Mouse (Mus musculus) lung, adult 2 months (tissue): ENCODE results near the gene Ghrh. TPM values are rescaled to one million over a fixed set of nuclear protein-coding genes. Genes with fewer than 3 reads are reported as not detected.

Experiments
- DNase-seq: peaks from one replicate; pipeline ENCODE4 v3.0.0; 2022
- H3K4me1 ChIP-seq: fragments of 200-500 bp; 2 replicates; pipeline ENCODE4 v1.6.1; 2011; ENCODE audit warnings: low read length; ENCODE audit not compliant: control insufficient read depth, insufficient read depth
- H3K4me3 ChIP-seq: fragments of 200-500 bp; replicated peaks from 2 replicates; pipeline ENCODE3; 2011; ENCODE audit warnings: low read depth, mild to moderate bottlenecking, control low read depth, low read length; ENCODE audit errors: extremely low read depth
- CTCF ChIP-seq: fragments of 200-500 bp; IDR thresholded peaks from 2 replicates; pipeline ENCODE4 v1.5.1; 2011; ENCODE audit warnings: mild to moderate bottlenecking, low read length, control low read depth; ENCODE audit not compliant: insufficient read depth
- POLR2A ChIP-seq: fragments of 200-500 bp; IDR thresholded peaks from 2 replicates; pipeline ENCODE4 v1.6.1; 2011; ENCODE audit warnings: low read depth, mild to moderate bottlenecking, control low read depth, low read length, borderline replicate concordance; ENCODE audit errors: extremely low read depth
- WGBS: fragments of 180-500 bp; shearing (Covaris S2); methylation state at CpG from one replicate; pipeline ENCODE4 v1.1.7; 2018; 5-methylcytosine and 5-hydroxymethylcytosine counted together
- polyA plus RNA-seq: library from polyadenylated mRNA; depleted of rRNA; stranded (reverse); fragments of >200 nt; gene quantifications from 2 replicates; pipeline ENCODE4 v1.2.3, GENCODE M21; 2012

Ghrh gene
- polyA plus RNA-seq, 1 experiment: not detected

DNA sequence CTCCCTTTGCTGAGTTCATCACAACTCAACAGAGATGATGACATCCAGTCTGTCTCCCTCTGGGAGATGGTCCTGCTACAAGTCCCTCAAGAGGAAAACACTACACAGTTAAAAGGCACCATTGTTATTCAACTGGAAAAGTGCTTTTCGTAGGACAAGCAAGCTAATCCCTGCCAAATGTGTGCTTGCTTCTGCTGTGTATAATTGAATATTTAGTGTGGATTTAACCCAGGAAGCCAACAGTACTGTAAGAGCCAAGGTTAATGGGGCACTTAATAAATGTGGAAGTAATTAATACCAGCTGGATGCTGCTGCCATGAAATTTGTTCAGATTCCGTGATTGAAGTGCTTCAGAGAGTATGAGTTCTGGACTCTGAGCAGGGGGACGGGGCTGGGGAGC, 6.8 kb upstream of the Ghrh start:
- Histone ChIP-seq H3K4me1 (no peaks in the 10 kb centered on the region), H3K4me3 (no peak overlapping the region)
- 74% methylated on average over 3 of the region's 3 CpGs for WGBS
- no peak for DNase-seq
- TF ChIP-seq CTCF (no peak), POLR2A (no peak)

GRCm38 (mm10) chr2:157353183-157353582, 5.9 kb upstream of the Ghrh start:
- no peak for TF ChIP-seq POLR2A
- no peak for TF ChIP-seq CTCF
- Histone ChIP-seq H3K4me3 (no peak overlapping the region), H3K4me1 (no peaks in the 10 kb centered on the region)
- DNase-seq: no peak
- 75% methylated on average over 4 of the region's 4 CpGs for WGBS

DNA sequence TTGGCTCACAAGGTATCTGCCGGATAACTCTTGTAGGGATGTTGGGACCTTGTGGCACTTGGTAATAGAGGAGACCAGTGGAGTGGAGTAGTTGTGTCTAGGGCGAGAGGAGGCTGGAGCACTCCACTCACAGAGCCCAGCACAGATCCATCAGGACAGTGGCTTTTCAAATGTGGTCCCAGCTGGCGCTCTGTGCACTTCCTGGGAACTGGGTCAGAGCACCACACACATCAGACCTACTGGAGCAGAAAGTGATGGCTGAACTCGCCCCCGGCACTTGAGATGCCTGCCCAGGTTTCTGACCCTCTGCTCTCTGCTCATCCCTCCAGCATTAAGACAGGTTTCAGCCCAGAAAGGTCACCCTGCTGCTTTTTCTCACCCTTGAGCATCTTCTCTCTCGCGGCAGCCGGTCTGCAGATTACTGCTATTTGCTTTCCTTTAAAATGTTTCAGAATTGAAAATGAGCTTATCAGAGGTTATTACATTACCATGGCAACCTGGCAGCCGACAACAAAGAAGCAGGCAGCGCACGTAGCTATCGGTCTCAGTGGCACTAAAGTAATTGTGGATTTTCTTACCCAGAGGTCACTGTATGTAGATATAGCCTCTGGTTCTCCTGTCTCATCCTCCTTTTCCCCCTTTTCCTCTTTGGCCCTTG, 1.9 kb upstream of the Ghrh start:
- no peak for DNase-seq
- Histone ChIP-seq H3K4me1 (no peaks in the 10 kb centered on the region), H3K4me3 (no peak overlapping the region)
- 59% methylated on average over 12 of the region's 12 CpGs for WGBS
- TF ChIP-seq POLR2A (no peak), CTCF (no peak)

- Histone ChIP-seq H3K4me1 (no peaks in the 10 kb centered on the region), H3K4me3 (no peak overlapping the region)
- TF ChIP-seq CTCF (no peak), POLR2A (no peak)
- DNase-seq: no peak
- WGBS: 82% methylated on average over 6 of the region's 6 CpGs
Observed at GRCm38 (mm10) chr2:157343337-157343736, 4.0 kb downstream of the Ghrh start.

GRCm38 (mm10) chr2:157342328-157342926, 4.9 kb downstream of the Ghrh start:
- H3K4me3 ChIP-seq: no peak overlapping the region
- DNase-seq: no peak
- WGBS: 65% methylated on average over 5 of the region's 5 CpGs
- no peaks in the 10 kb centered on the region for H3K4me1 ChIP-seq
- TF ChIP-seq CTCF (no peak), POLR2A (no peak)

GRCm38 (mm10) chr2:157341554-157342270, 5.6 kb downstream of the Ghrh start:
- Histone ChIP-seq H3K4me1 (no peaks in the 10 kb centered on the region), H3K4me3 (no peak overlapping the region)
- peak; percentile 72 for DNase-seq
- peak; percentile 95 for TF ChIP-seq CTCF
- no peak for TF ChIP-seq POLR2A
- WGBS: 54% methylated on average over 11 of the region's 11 CpGs

DNA sequence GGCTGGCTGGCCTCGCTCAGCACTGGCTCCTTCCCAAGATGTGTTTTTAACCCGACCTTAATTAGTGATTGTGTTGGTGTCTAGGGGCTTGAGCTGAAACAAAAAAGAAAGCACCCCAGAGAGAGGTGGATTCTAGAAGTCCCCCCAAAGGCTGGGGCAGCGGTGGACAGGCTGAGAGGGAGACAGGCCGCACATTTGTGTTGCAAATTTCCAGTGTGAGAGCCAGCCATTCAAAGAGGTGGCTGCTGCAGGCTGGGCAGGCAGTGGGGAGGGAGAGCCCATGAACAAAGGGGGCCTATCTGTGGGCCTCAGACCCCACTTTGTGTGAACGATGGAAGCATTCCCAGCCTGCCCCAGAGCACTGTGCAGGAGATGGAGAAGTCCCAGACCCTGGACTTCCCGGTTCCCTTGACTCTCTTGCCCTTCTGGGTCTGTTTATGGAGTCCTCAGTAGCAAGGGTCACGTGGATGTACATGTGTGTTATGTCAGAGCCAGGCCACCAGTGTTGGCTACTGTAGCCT, 7.0 kb downstream of the Ghrh start:
- no peak for DNase-seq
- TF ChIP-seq CTCF (no peak), POLR2A (peak; percentile 45; the same call in 1 of the 2 replicates)
- Histone ChIP-seq H3K4me3 (no peak overlapping the region), H3K4me1 (no peaks in the 10 kb centered on the region)
- WGBS: 50% methylated on average over 7 of the region's 7 CpGs

- H3K4me1 ChIP-seq: no peaks in the 10 kb centered on the region
- DNase-seq: no peak
- no peak for TF ChIP-seq POLR2A
- TF ChIP-seq CTCF: no peak
- no peak overlapping the region for H3K4me3 ChIP-seq
- WGBS: 65% methylated on average over 7 of the region's 7 CpGs
Observed at GRCm38 (mm10) chr2:157339532-157339931, 7.8 kb downstream of the Ghrh start.

- TF ChIP-seq CTCF: peak; percentile 85
- no peak for TF ChIP-seq POLR2A
- 33% methylated on average over 5 of the region's 5 CpGs for WGBS
- no peaks in the 10 kb centered on the region for H3K4me1 ChIP-seq
- DNase-seq: peak; percentile 61
- no peak overlapping the region for H3K4me3 ChIP-seq
Observed at GRCm38 (mm10) chr2:157338663-157339062, 8.6 kb downstream of the Ghrh start.

DNA sequence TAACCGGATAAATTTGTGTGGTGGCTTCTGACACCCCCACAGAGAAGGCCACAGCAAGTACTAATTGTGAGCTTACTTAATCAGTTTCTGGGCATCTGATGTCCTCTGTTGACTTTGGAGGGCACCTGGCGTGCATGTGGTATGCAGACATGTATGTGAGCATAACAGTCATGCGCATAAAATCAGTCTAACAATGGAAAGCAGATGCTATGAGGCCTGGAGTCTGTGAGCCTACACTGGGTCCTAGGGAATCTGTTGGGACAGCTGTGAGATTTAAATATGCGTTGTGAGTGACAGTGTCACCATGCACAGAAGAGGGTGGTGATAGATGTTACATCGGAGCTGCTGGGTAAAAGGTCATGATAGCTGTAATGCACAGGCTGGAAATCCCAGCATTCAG, 15.2 kb downstream of the Ghrh start:
- TF ChIP-seq POLR2A (no peak), CTCF (no peak)
- H3K4me3 ChIP-seq: no peak overlapping the region
- WGBS: 83% methylated on average over 5 of the region's 5 CpGs
- no peaks in the 10 kb centered on the region for H3K4me1 ChIP-seq
- no peak for DNase-seq
